Comparison of ENCODE assay signal across 16 mouse cellular contexts in genomic region chr8:88130754-88131317, GRCm38 (mm10). TPM values are rescaled to one million over a fixed set of nuclear protein-coding genes. Genes with fewer than 3 reads are reported as not detected.
DNase-seq lines count a peak whose midpoint lies in the region; ATAC-seq and TF ChIP-seq lines count a peak whose summit lies in the region.
"Had no signal": no experiment of that assay in that cellular context is flagged by ENCODE, and none has a peak within 500 bp of the region (broad histone marks: within the 10 kb centered on the region; RNA-seq: fewer than 3 reads in every experiment).

No protein-coding gene starts in this region.

- no peak overlapping the region for H3K4me2 ChIP-seq in limb, embryonic 12.5 days
- H3K4me2 ChIP-seq: hindbrain, embryonic 15.5 days; midbrain, embryonic 15.5 days had no signal

- 70% methylated on average over 7 of the region's 7 CpGs for WGBS in limb, embryonic 12.5 days
- WGBS in limb, embryonic 10.5 days = 87% methylated on average over 7 of the region's 7 CpGs
- 34% methylated on average over 7 of the region's 7 CpGs for WGBS in kidney, adult 2 months

- no peak overlapping the region for H3K4me3 ChIP-seq in limb, embryonic 12.5 days (replicated peaks)
- H3K4me3 ChIP-seq in limb, embryonic 10.5 days = no peak overlapping the region
- H3K4me3 ChIP-seq in kidney, adult 2 months (ENCODE audit: insufficient read depth, low read depth, low read length) = no peak overlapping the region
- H3K4me3 ChIP-seq: heart, embryonic 10.5 days; hindbrain, embryonic 15.5 days; midbrain, embryonic 15.5 days had no signal

- H3K9ac ChIP-seq in limb, embryonic 12.5 days (replicated peaks) = no peak overlapping the region; the same call in 1 of the 2 replicates
- H3K9ac ChIP-seq: hindbrain, embryonic 15.5 days; midbrain, embryonic 15.5 days had no signal

- H3K36me3 ChIP-seq in limb, embryonic 12.5 days = peaks cover 88% of the 10 kb centered on the region
- peaks cover 95% of the 10 kb centered on the region for H3K36me3 ChIP-seq in limb, embryonic 10.5 days
- H3K36me3 ChIP-seq in kidney, adult 2 months (ENCODE audit: control insufficient read depth, insufficient read depth, low read length) = no peaks in the 10 kb centered on the region; the same call in 1 of the 2 replicates

- TF ChIP-seq CTCF in brain, embryonic 14.5 days (IDR thresholded peaks at IDR 0.05; ENCODE audit: borderline replicate concordance, extremely low read depth, insufficient read depth, insufficient read length) = no peak
- no peak for TF ChIP-seq CTCF in kidney, adult 2 months (conservative IDR thresholded peaks at IDR 0.05; ENCODE audit: insufficient read depth, insufficient read length, low read depth, low read length)

- peak overlapping the region; percentile 41; the same call in 1 of the 2 replicates for H3K27ac ChIP-seq in limb, embryonic 12.5 days
- no peak overlapping the region for H3K27ac ChIP-seq in limb, embryonic 10.5 days
- no peak overlapping the region for H3K27ac ChIP-seq in kidney, adult 2 months (ENCODE audit: insufficient read depth, low read depth, low read length)
- H3K27ac ChIP-seq: heart, embryonic 10.5 days; hindbrain, embryonic 15.5 days; midbrain, embryonic 15.5 days had no signal

- ATAC-seq in limb, embryonic 12.5 days (ENCODE audit: insufficient number of reproducible peaks, insufficient read depth, low FRiP score, low TSS enrichment, low read depth) = no peak
- ATAC-seq: midbrain, embryonic 15.5 days had no signal

- peaks cover 3% of the 10 kb centered on the region; the same call in 1 of the 2 replicates for H3K4me1 ChIP-seq in limb, embryonic 12.5 days (replicated peaks)
- no peaks in the 10 kb centered on the region for H3K4me1 ChIP-seq in limb, embryonic 10.5 days
- H3K4me1 ChIP-seq in kidney, adult 2 months (ENCODE audit: control insufficient read depth, insufficient read depth, low read length) = no peaks in the 10 kb centered on the region
- H3K4me1 ChIP-seq: heart, embryonic 10.5 days; hindbrain, embryonic 15.5 days; midbrain, embryonic 15.5 days had no signal

- no peaks in the 10 kb centered on the region for H3K27me3 ChIP-seq in limb, embryonic 12.5 days
- H3K27me3 ChIP-seq in limb, embryonic 10.5 days (ENCODE audit: low read depth, poor library complexity, severe bottlenecking) = no peaks in the 10 kb centered on the region
- H3K27me3 ChIP-seq in kidney, adult 2 months (replicated peaks; ENCODE audit: control insufficient read depth, insufficient read depth, low read length) = no peaks in the 10 kb centered on the region
- H3K27me3 ChIP-seq: hindbrain, embryonic 15.5 days; midbrain, embryonic 15.5 days had no signal

- DNase-seq in limb, embryonic 10.5 days (ENCODE audit: low spot score) = no peak
- DNase-seq in brain, embryonic 14.5 days (ENCODE audit: low read depth) = peak; percentile 7
- peak; percentile 73 for DNase-seq in kidney, adult 2 months
- DNase-seq in kidney, postnatal 25 days = peak; percentile 68 to 75
- DNase-seq in cerebellum, adult 18-20 months = no peak
- no peak for DNase-seq in cerebellum, postnatal 36 days
- DNase-seq: B cell, adult 2 months; cerebellum, adult 11-12 months; gastrocnemius, postnatal 14 days; liver; lung, adult 2 months; right cerebral cortex, postnatal 14 days had no signal

- H3K9me3 ChIP-seq in limb, embryonic 12.5 days = no peaks in the 10 kb centered on the region
- H3K9me3 ChIP-seq in limb, embryonic 10.5 days (replicated peaks) = no peaks in the 10 kb centered on the region
- H3K9me3 ChIP-seq: heart, embryonic 10.5 days; hindbrain, embryonic 15.5 days; midbrain, embryonic 15.5 days had no signal

- TF ChIP-seq POLR2A in brain, embryonic 14.5 days (IDR thresholded peaks at IDR 0.05; ENCODE audit: borderline replicate concordance, extremely low read depth, insufficient read depth, insufficient read length, poor library complexity, severe bottlenecking) = no peak
- TF ChIP-seq POLR2A in kidney, adult 2 months (IDR thresholded peaks at IDR 0.05; ENCODE audit: low read depth, low read length) = no peak

RNA-seq across cellular contexts. Expression of gene Heatr3, which starts 6.8 kb away (rescaled TPM):
- 55.5 and 56.2 TPM in 2 replicates for polyA plus RNA-seq in limb, embryonic 12.5 days (2016; fragmentation: Nextera tagmentation; extraction: Ambion mirVana)
- 52.1 and 55.3 TPM in 2 replicates for polyA plus RNA-seq in limb, embryonic 10.5 days (2016; fragmentation: Nextera tagmentation; extraction: Ambion mirVana)
- polyA plus RNA-seq in brain, embryonic 14.5 days (2012; rRNA removed) = 43.9 and 44.7 TPM in 2 replicates
- polyA plus RNA-seq in kidney, adult 2 months (2012; rRNA removed) = 12.9 and 15.3 TPM in 2 replicates

RNA-seq across cellular contexts. Expression of gene Cnep1r1, which starts 12.3 kb away (rescaled TPM):
- 58.2 and 58.5 TPM in 2 replicates for polyA plus RNA-seq in limb, embryonic 12.5 days (2016; fragmentation: Nextera tagmentation; extraction: Ambion mirVana)
- polyA plus RNA-seq in limb, embryonic 10.5 days (2016; fragmentation: Nextera tagmentation; extraction: Ambion mirVana) = 45.9 and 48.7 TPM in 2 replicates
- polyA plus RNA-seq in brain, embryonic 14.5 days (2012; rRNA removed) = 52.1 and 56.7 TPM in 2 replicates
- 15.1 and 23.7 TPM in 2 replicates for polyA plus RNA-seq in kidney, adult 2 months (2012; rRNA removed)

Comparison
In these comparisons a context has a peak if more than half of its experiments do, and no peak if none do; other contexts are left out.
1. DNase-seq: peak in brain, embryonic 14.5 days (single experiment), kidney, adult 2 months (single experiment) and kidney, postnatal 25 days (2 of 2); none in limb, embryonic 10.5 days (single experiment), cerebellum, adult 18-20 months (0 of 2) and cerebellum, postnatal 36 days (0 of 2).